Mouse (Mus musculus) C2C12 (cell line): ENCODE results near the gene Rundc3b. TPM values are rescaled to one million over a fixed set of nuclear protein-coding genes. Genes with fewer than 3 reads are reported as not detected.

Source experiments
- H3K27me3 ChIP-seq: one replicate; pipeline ENCODE4 v1.6.1; 2011; ENCODE audit not compliant: control insufficient read depth, insufficient read depth, insufficient read length
- H3K36me3 ChIP-seq: one replicate; pipeline ENCODE4 v1.6.1; 2011; ENCODE audit not compliant: control insufficient read depth, insufficient read depth
- H3K4me3 ChIP-seq: one replicate; pipeline ENCODE4 v1.5.1; 2011; ENCODE audit warnings: mild to moderate bottlenecking, control low read depth; ENCODE audit not compliant: poor library complexity, insufficient read depth, severe bottlenecking
- H3K79me2 ChIP-seq: one replicate; pipeline ENCODE4 v1.6.1; 2011; ENCODE audit not compliant: control insufficient read depth, insufficient read depth
- H3K79me3 ChIP-seq: one replicate; pipeline ENCODE4 v1.6.1; 2011; ENCODE audit warnings: low read depth, control low read depth
- H3ac ChIP-seq: one replicate; pipeline ENCODE3; 2011; ENCODE audit warnings: low read depth; ENCODE audit not compliant: control insufficient read depth, insufficient read length
- CEBPB ChIP-seq: IDR thresholded peaks from one replicate; pipeline ENCODE4 v1.6.1; 2011; ENCODE audit warnings: low read depth, mild to moderate bottlenecking, control low read depth, moderate library complexity
- CTCF ChIP-seq: IDR thresholded peaks from one replicate; pipeline ENCODE4 v1.5.1; 2011; ENCODE audit not compliant: control insufficient read depth, insufficient read depth, insufficient read length
- FOSL1 ChIP-seq: IDR thresholded peaks from one replicate; pipeline ENCODE4 v1.8.0; 2011; ENCODE audit warnings: mild to moderate bottlenecking, low read length; ENCODE audit not compliant: poor library complexity, insufficient read depth, severe bottlenecking
- MAX ChIP-seq: IDR thresholded peaks from one replicate; pipeline ENCODE4 v1.6.1; 2011; ENCODE audit warnings: mild to moderate bottlenecking, control low read depth
- MYOD1 ChIP-seq: IDR thresholded peaks from one replicate; pipeline ENCODE4 v1.6.1; 2011; ENCODE audit warnings: low read depth; ENCODE audit not compliant: control insufficient read depth, insufficient read length
- MYOG ChIP-seq: IDR thresholded peaks from one replicate; pipeline ENCODE4 v1.6.1; 2011; ENCODE audit not compliant: control insufficient read depth, insufficient read length; ENCODE audit errors: extremely low read depth
- USF1 ChIP-seq: IDR thresholded peaks from one replicate; pipeline ENCODE4 v1.6.1; 2011; ENCODE audit warnings: low read depth, mild to moderate bottlenecking, control low read depth, moderate library complexity
- polyA plus RNA-seq: library from polyadenylated mRNA; unstranded; fragments of >200 nt; fragmentation: generic; extraction: Trizol; gene quantifications from one replicate; pipeline ENCODE4 v1.2.1, GENCODE M21; 2012; ENCODE audit warnings: missing spikeins

Rundc3b gene
- polyA plus RNA-seq, 1 experiment, result 0.02 TPM

- Histone ChIP-seq H3ac (no peak overlapping the region), H3K36me3 (no peaks in the 10 kb centered on the region), H3K79me2 (no peaks in the 10 kb centered on the region), H3K4me3 (no peak overlapping the region), H3K79me3 (no peaks in the 10 kb centered on the region), H3K27me3 (no peaks in the 10 kb centered on the region)
- TF ChIP-seq CEBPB (no peak), FOSL1 (no peak), MAX (no peak), CTCF (no peak), MYOG (no peak), USF1 (no peak), MYOD1 (no peak)
Observed at GRCm38 (mm10) chr5:8487989-8488700, 134.6 kb downstream of the Rundc3b start.

GRCm38 (mm10) chr5:8456561-8456960, 166.2 kb downstream of the Rundc3b start:
- no peaks in the 10 kb centered on the region for H3K36me3 ChIP-seq
- no peaks in the 10 kb centered on the region for H3K79me2 ChIP-seq
- TF ChIP-seq MYOG (no peak), MAX (no peak), CEBPB (no peak), CTCF (no peak), FOSL1 (no peak), USF1 (no peak), MYOD1 (no peak)
- no peaks in the 10 kb centered on the region for H3K27me3 ChIP-seq
- H3K4me3 ChIP-seq, result no peak overlapping the region
- H3K79me3 ChIP-seq, result no peaks in the 10 kb centered on the region
- no peak overlapping the region for H3ac ChIP-seq

- Histone ChIP-seq H3K4me3 (no peak overlapping the region), H3K79me2 (no peaks in the 10 kb centered on the region), H3K79me3 (no peaks in the 10 kb centered on the region), H3K36me3 (no peaks in the 10 kb centered on the region), H3ac (no peak overlapping the region), H3K27me3 (no peaks in the 10 kb centered on the region)
- TF ChIP-seq CEBPB, result no peak
- TF ChIP-seq FOSL1, result no peak
Observed at GRCm38 (mm10) chr5:8455565-8455964, 167.2 kb downstream of the Rundc3b start.

Other genes starting within 250 kb of the Rundc3b start
- gene Dbf4, start 200.2 kb downstream of the Rundc3b start, polyA plus RNA-seq, result 23.4 TPM
- 3.5 TPM for gene Slc25a40, start 200.1 kb downstream of the Rundc3b start, polyA plus RNA-seq
- 0.01 TPM for gene Abcb1a, start 37.1 kb upstream of the Rundc3b start, polyA plus RNA-seq
- 10.6 TPM for gene Abcb1b, start 175.2 kb upstream of the Rundc3b start, polyA plus RNA-seq